Mouse (Mus musculus) intestine, postnatal 0 days (tissue): ENCODE results near the gene Best2. TPM values are rescaled to one million over a fixed set of nuclear protein-coding genes. Genes with fewer than 3 reads are reported as not detected.

Experiments used
- ATAC-seq: fragments of 200-750 bp; cut with Nextera tagmentation; 2 replicates; pipeline ENCODE4 v1.8.0; 2017; ENCODE audit warnings: mild to moderate bottlenecking, moderate TSS enrichment, moderate library complexity
- H3K27ac ChIP-seq: fragments of 300-500 bp; sonication (generic); 2 replicates; pipeline ENCODE4 v1.5.1; 2014; ENCODE audit warnings: mild to moderate bottlenecking, low read depth, low read length, moderate library complexity
- H3K27me3 ChIP-seq: fragments of 300-500 bp; sonication (generic); replicated peaks from 2 replicates; pipeline ENCODE4 v1.6.1; 2014; ENCODE audit warnings: low read length, mixed read lengths; ENCODE audit not compliant: control insufficient read depth, insufficient read depth
- H3K36me3 ChIP-seq: fragments of 300-500 bp; sonication (generic); 2 replicates; pipeline ENCODE4 v1.6.1; 2014; ENCODE audit warnings: mild to moderate bottlenecking, moderate library complexity; ENCODE audit not compliant: control insufficient read depth, insufficient read depth
- H3K4me1 ChIP-seq: fragments of 300-500 bp; sonication (generic); replicated peaks from 2 replicates; pipeline ENCODE4 v1.6.1; 2014; ENCODE audit warnings: antibody characterized with exemption, low read length, mixed read lengths; ENCODE audit not compliant: control insufficient read depth, insufficient read depth
- H3K4me2 ChIP-seq: fragments of 300-500 bp; sonication (generic); replicated peaks from 2 replicates; pipeline ENCODE4 v1.6.1; 2014; ENCODE audit warnings: low read depth, mild to moderate bottlenecking, moderate library complexity
- H3K4me3 ChIP-seq: fragments of 300-500 bp; sonication (generic); 2 replicates; pipeline ENCODE4 v1.5.1; 2014; ENCODE audit warnings: low read depth, low read length
- H3K9ac ChIP-seq: fragments of 300-500 bp; sonication (generic); 2 replicates; pipeline ENCODE4 v1.6.1; 2014; ENCODE audit warnings: mild to moderate bottlenecking, low read depth, low read length
- H3K9me3 ChIP-seq: fragments of 300-500 bp; sonication (generic); 2 replicates; pipeline ENCODE4 v1.6.1; 2016; ENCODE audit warnings: mixed run types; ENCODE audit not compliant: control insufficient read depth
- CTCF ChIP-seq: sonication (generic); IDR thresholded peaks from 2 replicates; pipeline ENCODE4 v1.5.1; 2016; ENCODE audit warnings: low read depth, mild to moderate bottlenecking, control low read depth, antibody characterized with exemption, moderate library complexity
- WGBS: fragments of 180-500 bp; shearing (Covaris S2); extraction: QIAGEN DNeasy Blood & Tissue Kit; methylation state at CpG from one replicate; pipeline ENCODE4 v1.1.7; 2014; 5-methylcytosine and 5-hydroxymethylcytosine counted together
- polyA plus RNA-seq: library from polyadenylated mRNA; unstranded; fragments of >200 nt; fragmentation: Nextera tagmentation; extraction: Ambion mirVana; gene quantifications from 2 replicates; pipeline ENCODE4 v1.2.1, GENCODE M21; 2015

Best2 gene
- polyA plus RNA-seq, 1 experiment from 2014 or later: 0.66 TPM

- 14% methylated on average over 8 of the region's 8 CpGs for WGBS
- ATAC-seq: no peak
- peak overlapping the region; percentile 96 for H3K4me2 ChIP-seq
- H3K27me3 ChIP-seq: no peaks in the 10 kb centered on the region
- peak overlapping the region; percentile 53; the same call in 1 of the 2 replicates for H3K9ac ChIP-seq
- H3K27ac ChIP-seq: peak overlapping the region; percentile 89
- H3K4me3 ChIP-seq: peak overlapping the region; percentile 46
- peaks cover 20% of the 10 kb centered on the region for H3K4me1 ChIP-seq
- H3K36me3 ChIP-seq: no peaks in the 10 kb centered on the region
- no peak for TF ChIP-seq CTCF
- H3K9me3 ChIP-seq: no peaks in the 10 kb centered on the region
These were observed 27.9 kb downstream of the Best2 start for GRCm38 (mm10) chr8:84986379-84986945.

DNA sequence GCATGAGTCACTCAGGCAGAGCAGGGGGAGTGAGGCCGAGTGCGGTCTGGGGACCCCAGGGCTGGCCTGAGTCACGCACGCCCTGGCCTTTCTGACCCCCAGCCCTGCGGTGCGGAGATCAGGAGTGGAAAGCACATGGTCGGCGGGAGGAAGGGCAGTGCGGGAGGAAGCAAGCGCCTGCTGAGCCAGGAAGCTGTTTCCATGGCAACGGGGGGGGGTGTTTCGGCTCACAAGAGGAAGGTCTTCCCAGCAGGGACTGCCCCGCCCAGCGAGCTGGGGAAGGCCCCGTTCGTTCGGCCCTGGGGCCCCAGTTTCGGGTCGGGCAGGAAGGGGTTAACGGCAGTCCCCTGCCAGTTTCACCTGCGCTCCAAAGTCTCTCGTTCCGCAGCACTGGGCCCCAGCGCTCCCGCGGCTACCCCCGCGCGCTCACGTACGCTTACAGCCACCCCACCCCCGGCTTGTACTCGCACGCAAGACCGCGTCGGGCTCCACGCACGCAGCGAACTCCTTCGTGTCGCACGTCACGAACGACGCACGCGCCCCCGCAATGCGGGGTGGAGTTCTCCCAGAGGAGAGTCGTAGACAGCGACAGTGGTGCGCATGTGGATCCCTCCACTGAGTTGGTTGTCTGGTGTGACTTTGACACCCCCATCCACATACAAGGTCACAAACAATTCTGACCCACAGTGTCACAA is 28.5 kb downstream of the Best2 start:
- peak overlapping the region; percentile 53 for H3K9ac ChIP-seq
- peak overlapping the region; percentile 89 for H3K27ac ChIP-seq
- H3K4me3 ChIP-seq: peak overlapping the region; percentile 46
- no peaks in the 10 kb centered on the region for H3K27me3 ChIP-seq
- TF ChIP-seq CTCF: no peak
- peak; percentile 28 for ATAC-seq
- H3K36me3 ChIP-seq: no peaks in the 10 kb centered on the region
- H3K4me1 ChIP-seq: peaks cover 27% of the 10 kb centered on the region
- no peaks in the 10 kb centered on the region for H3K9me3 ChIP-seq
- H3K4me2 ChIP-seq: peak overlapping the region; percentile 96
- WGBS: under 1% methylated on average over 53 of the region's 53 CpGs

GRCm38 (mm10) chr8:84985049-84985683 is 29.2 kb downstream of the Best2 start:
- Histone ChIP-seq H3K4me2 (peak overlapping the region; percentile 96), H3K9me3 (no peaks in the 10 kb centered on the region), H3K27me3 (no peaks in the 10 kb centered on the region), H3K4me1 (peaks cover 32% of the 10 kb centered on the region), H3K4me3 (peak overlapping the region; percentile 46), H3K36me3 (no peaks in the 10 kb centered on the region), H3K27ac (peak overlapping the region; percentile 89), H3K9ac (peak overlapping the region; percentile 53)
- 1% methylated on average over 23 of the region's 23 CpGs for WGBS
- no peak for TF ChIP-seq CTCF
- no peak for ATAC-seq

DNA sequence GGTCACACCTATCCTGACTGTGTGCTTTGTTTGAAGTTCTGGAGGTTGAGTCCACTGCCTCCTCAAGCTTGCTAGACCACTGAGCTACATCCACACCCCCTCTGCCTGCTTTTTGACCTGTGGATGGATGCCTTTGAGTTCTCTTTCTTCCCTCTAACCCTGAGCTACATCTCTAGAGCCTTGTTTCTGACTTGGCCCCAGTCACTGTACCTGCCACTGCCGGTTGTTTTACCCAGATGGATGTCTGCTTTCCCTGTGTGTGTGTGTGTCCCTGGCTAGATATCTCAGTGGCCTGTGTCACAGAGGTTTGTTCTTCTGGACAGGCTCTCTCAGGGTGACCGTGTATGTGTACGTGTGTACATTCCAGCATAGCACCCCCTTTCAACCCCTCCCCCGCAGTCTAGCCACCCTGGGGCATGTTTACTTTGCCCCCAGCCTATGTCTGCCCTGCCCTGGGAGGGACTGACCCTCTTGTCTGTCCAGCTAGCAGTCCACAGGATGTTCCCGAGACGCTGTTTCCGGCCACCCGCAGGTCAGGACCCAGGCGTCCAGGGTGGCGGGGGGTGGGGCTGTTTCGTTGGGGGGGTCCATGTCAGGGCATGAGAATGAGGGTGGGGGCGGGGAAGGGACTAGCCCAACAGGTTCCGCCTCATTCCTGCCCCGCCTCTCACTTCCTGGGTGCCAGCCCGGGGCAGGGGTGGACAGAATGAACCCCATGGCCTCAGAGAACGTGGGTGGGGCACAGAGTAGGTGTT is 29.9 kb downstream of the Best2 start:
- no peaks in the 10 kb centered on the region for H3K27me3 ChIP-seq
- 6% methylated on average over 16 of the region's 16 CpGs for WGBS
- H3K4me1 ChIP-seq: peaks cover 35% of the 10 kb centered on the region
- H3K4me3 ChIP-seq: peak overlapping the region; percentile 46
- no peak for ATAC-seq
- peak overlapping the region; percentile 96 for H3K4me2 ChIP-seq
- no peaks in the 10 kb centered on the region for H3K36me3 ChIP-seq
- peak overlapping the region; percentile 89 for H3K27ac ChIP-seq
- H3K9me3 ChIP-seq: no peaks in the 10 kb centered on the region
- H3K9ac ChIP-seq: peak overlapping the region; percentile 53
- no peak for TF ChIP-seq CTCF

DNA sequence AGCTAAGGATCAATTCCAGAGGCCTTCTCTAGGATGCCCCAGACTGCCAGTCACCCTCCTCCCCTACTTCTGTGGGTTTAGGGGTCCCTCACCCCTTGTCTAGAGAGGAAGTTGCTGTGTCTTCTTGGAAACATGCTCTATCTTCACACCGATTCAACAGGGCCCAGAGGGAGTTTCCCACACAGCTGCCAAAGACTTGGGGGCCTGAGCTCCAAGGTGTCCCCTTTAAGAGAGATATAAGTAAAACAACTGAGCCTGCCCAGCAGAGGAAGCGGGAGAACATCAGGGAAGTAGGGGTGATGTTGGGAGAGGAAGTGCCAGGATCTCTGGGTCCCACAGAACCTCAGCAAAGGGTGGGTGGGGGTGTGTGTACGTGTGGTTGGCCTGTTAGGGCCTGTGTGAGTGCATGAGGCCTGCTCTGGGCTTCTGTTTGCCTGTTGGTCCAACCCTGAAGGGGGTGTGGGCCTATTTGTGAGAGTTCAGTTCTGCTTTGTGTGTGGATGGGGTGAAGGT is 31.8 kb downstream of the Best2 start:
- WGBS: 60% methylated on average over 3 of the region's 3 CpGs
- H3K4me1 ChIP-seq: peaks cover 41% of the 10 kb centered on the region
- no peak for TF ChIP-seq CTCF
- H3K27me3 ChIP-seq: no peaks in the 10 kb centered on the region
- no peak for ATAC-seq
- no peaks in the 10 kb centered on the region for H3K36me3 ChIP-seq
- H3K4me2 ChIP-seq: peak overlapping the region; percentile 96
- peak overlapping the region; percentile 82; the same call in 1 of the 2 replicates for H3K27ac ChIP-seq
- no peaks in the 10 kb centered on the region for H3K9me3 ChIP-seq
- H3K4me3 ChIP-seq: no peak overlapping the region
- no peak overlapping the region for H3K9ac ChIP-seq
